Mouse (Mus musculus) megakaryocyte, embryonic 14.5 days (primary cell): ENCODE measurements around the gene Neurog2.

Experiments
- FLI1 ChIP-seq: IDR thresholded peaks from 2 replicates; pipeline ENCODE4 v1.6.1; 2012; ENCODE audit warnings: low read length, inconsistent platforms, mixed read lengths
- GATA1 ChIP-seq: IDR thresholded peaks from 3 replicates; pipeline ENCODE4 v1.6.1; 2012; ENCODE audit warnings: mixed read lengths, low read length, inconsistent platforms, borderline replicate concordance

- TF ChIP-seq GATA1, result no peak
- no peak for TF ChIP-seq FLI1
Measured at GRCm38 (mm10) chr3:127608109-127608508, 24.8 kb upstream of the Neurog2 start.
